In the genomic region with DNA sequence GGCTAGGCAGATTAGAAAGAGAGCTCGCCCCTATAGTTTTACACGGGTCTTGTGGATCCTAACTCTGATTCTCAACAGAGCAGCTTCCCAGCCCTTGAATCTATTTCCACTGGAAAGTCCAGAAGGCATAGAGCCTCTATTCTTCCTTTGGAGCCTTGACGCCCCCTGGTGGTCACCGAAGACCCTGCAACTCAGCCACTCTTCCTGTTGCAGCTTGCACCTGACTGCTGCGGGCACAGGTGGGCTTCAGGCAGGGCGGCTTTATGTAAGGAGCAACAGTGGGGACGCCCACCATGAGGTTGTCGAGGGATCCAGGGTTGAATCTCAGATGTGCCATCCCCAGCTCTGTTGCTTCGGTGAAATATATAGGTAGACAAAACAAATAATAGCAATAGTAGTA, we compare ENCODE assay signal across 8 mouse cellular contexts. TPM values are rescaled to one million over a fixed set of nuclear protein-coding genes. Genes with fewer than 3 reads are reported as not detected.
DNase-seq lines count a peak whose midpoint lies in the region; ATAC-seq and TF ChIP-seq lines count a peak whose summit lies in the region.

No protein-coding gene starts in this region.

- H3K27ac ChIP-seq in heart, embryonic 12.5 days (ENCODE audit: poor library complexity, severe bottlenecking): no peak overlapping the region
- no peak overlapping the region for H3K27ac ChIP-seq in hindbrain, embryonic 16.5 days (ENCODE audit: low read depth, low read length)
- no peak overlapping the region for H3K27ac ChIP-seq in limb, embryonic 10.5 days
- H3K27ac ChIP-seq in testis, adult 2 months (ENCODE audit: control insufficient read depth, insufficient read depth, low read depth, low read length): no peak overlapping the region

- no peaks in the 10 kb centered on the region for H3K36me3 ChIP-seq in heart, embryonic 12.5 days
- no peaks in the 10 kb centered on the region for H3K36me3 ChIP-seq in hindbrain, embryonic 16.5 days (ENCODE audit: control insufficient read depth, insufficient read depth, low read length)
- no peaks in the 10 kb centered on the region for H3K36me3 ChIP-seq in limb, embryonic 10.5 days
- no peaks in the 10 kb centered on the region for H3K36me3 ChIP-seq in testis, adult 2 months (ENCODE audit: control insufficient read depth, insufficient read depth, low read length)

- H3K4me3 ChIP-seq in heart, embryonic 12.5 days: no peak overlapping the region
- no peak overlapping the region for H3K4me3 ChIP-seq in hindbrain, embryonic 16.5 days (ENCODE audit: low read length)
- no peak overlapping the region for H3K4me3 ChIP-seq in limb, embryonic 10.5 days
- no peak overlapping the region for H3K4me3 ChIP-seq in testis, adult 2 months (ENCODE audit: control insufficient read depth, low read depth, low read length)

- H3K4me1 ChIP-seq in heart, embryonic 12.5 days (replicated peaks): no peaks in the 10 kb centered on the region
- H3K4me1 ChIP-seq in hindbrain, embryonic 16.5 days (ENCODE audit: control insufficient read depth, insufficient read depth, low read depth, low read length): no peaks in the 10 kb centered on the region
- H3K4me1 ChIP-seq in limb, embryonic 10.5 days: 0 out of 2 replicates have a peak, but pooled peaks cover under 1% of the 10 kb centered on the region
- H3K4me1 ChIP-seq in testis, adult 2 months (ENCODE audit: control insufficient read depth, insufficient read depth, low read length): peaks cover 3% of the 10 kb centered on the region

- 7% methylated on average over 9 of the region's 9 CpGs for WGBS in heart, embryonic 12.5 days
- 5% methylated on average over 9 of the region's 9 CpGs for WGBS in hindbrain, embryonic 16.5 days
- 9% methylated on average over 9 of the region's 9 CpGs for WGBS in limb, embryonic 10.5 days

- H3K4me2 ChIP-seq in heart, embryonic 12.5 days: no peak overlapping the region
- no peak overlapping the region for H3K4me2 ChIP-seq in hindbrain, embryonic 16.5 days (ENCODE audit: low read length)

- no peaks in the 10 kb centered on the region for H3K9me3 ChIP-seq in heart, embryonic 12.5 days (replicated peaks)
- H3K9me3 ChIP-seq in hindbrain, embryonic 16.5 days (ENCODE audit: control insufficient read depth, low read length): no peaks in the 10 kb centered on the region
- H3K9me3 ChIP-seq in limb, embryonic 10.5 days (replicated peaks): no peaks in the 10 kb centered on the region

- peak; percentile 89 for TF ChIP-seq CTCF in testis, adult 2 months (IDR thresholded peaks at IDR 0.05; ENCODE audit: control insufficient read depth, insufficient read depth, insufficient replicate concordance, low read depth, low read length)

- peak; percentile 24 to 79 for DNase-seq in heart, adult 18-20 months
- peak; percentile 53 to 55 for DNase-seq in adrenal gland, postnatal 4 days (ENCODE audit: low spot score in 2 of 2)
- DNase-seq in limb, embryonic 10.5 days (ENCODE audit: low spot score): peak; percentile 87
- peak; percentile 11 to 34 for DNase-seq in natural killer cell, adult 2 months (ENCODE audit: low spot score in 2 of 2)

- TF ChIP-seq POLR2A in testis, adult 2 months (IDR thresholded peaks at IDR 0.05; ENCODE audit: control insufficient read depth, low read depth, low read length): no peak

- peaks cover 16% of the 10 kb centered on the region for H3K27me3 ChIP-seq in heart, embryonic 12.5 days (replicated peaks)
- H3K27me3 ChIP-seq in hindbrain, embryonic 16.5 days (replicated peaks; ENCODE audit: control insufficient read depth, insufficient read depth, low read length): peaks cover 9% of the 10 kb centered on the region
- H3K27me3 ChIP-seq in limb, embryonic 10.5 days (ENCODE audit: low read depth, poor library complexity, severe bottlenecking): peaks cover 10% of the 10 kb centered on the region; the same call in 1 of the 2 replicates
- no peaks in the 10 kb centered on the region for H3K27me3 ChIP-seq in testis, adult 2 months (ENCODE audit: control insufficient read depth, insufficient read depth, low read length)

- H3K9ac ChIP-seq in heart, embryonic 12.5 days: no peak overlapping the region
- H3K9ac ChIP-seq in hindbrain, embryonic 16.5 days (ENCODE audit: low read depth, low read length): no peak overlapping the region

- no peak for ATAC-seq in heart, embryonic 12.5 days (ENCODE audit: insufficient number of reproducible peaks, low FRiP score)
- 0 out of 2 replicates have a peak, but pooled peaks have one; percentile 42 for ATAC-seq in erythroid progenitor cell, adult 5-6 weeks (replicated peaks; ENCODE audit: low FRiP score, poor library complexity, severe bottlenecking)
- ATAC-seq in hindbrain, embryonic 16.5 days: peak; percentile 56

RNA-seq across cellular contexts. Expression of gene Tmem130, which starts 34.5 kb away (rescaled TPM):
- under 1 TPM; 0.25 to 0.49 TPM for total RNA-seq in heart, adult 18-20 months (2021)
- 0.46 and 0.93 TPM in 2 replicates for polyA plus RNA-seq in heart, embryonic 12.5 days (2016; fragmentation: Nextera tagmentation; extraction: Ambion mirVana)
- total RNA-seq in adrenal gland, postnatal 4 days (2021): 10 to 100 TPM; 41.6 to 49.1 TPM
- total RNA-seq in erythroid progenitor cell, adult 5-6 weeks (2015; ENCODE audit: low replicate concordance): not detected in 2 replicates
- not detected in 2 replicates for total RNA-seq in erythroid progenitor cell, adult 5-6 weeks (2017; ENCODE audit: low replicate concordance)
- 499 and 500 TPM in 2 replicates for polyA plus RNA-seq in hindbrain, embryonic 16.5 days (2015; fragmentation: Nextera tagmentation; extraction: Ambion mirVana)
- polyA plus RNA-seq in limb, embryonic 10.5 days (2016; fragmentation: Nextera tagmentation; extraction: Ambion mirVana): 0.11 and 0.16 TPM in 2 replicates
- polyA plus RNA-seq in testis, adult 2 months (2012; rRNA removed): 21.9 and 22.7 TPM in 2 replicates

RNA-seq across cellular contexts. Expression of gene Trrap, which starts 40.4 kb away (rescaled TPM):
- 10 to 100 TPM; 35.4 to 43.4 TPM for total RNA-seq in heart, adult 18-20 months (2021)
- polyA plus RNA-seq in heart, embryonic 12.5 days (2016; fragmentation: Nextera tagmentation; extraction: Ambion mirVana): 61.5 and 66.0 TPM in 2 replicates
- 100 to 1,000 TPM; 141 to 154 TPM for total RNA-seq in adrenal gland, postnatal 4 days (2021)
- total RNA-seq in erythroid progenitor cell, adult 5-6 weeks (2015; ENCODE audit: low replicate concordance): 33.9 and 73.4 TPM in 2 replicates
- 22.2 and 29.5 TPM in 2 replicates for total RNA-seq in erythroid progenitor cell, adult 5-6 weeks (2017; ENCODE audit: low replicate concordance)
- 60.3 and 65.5 TPM in 2 replicates for polyA plus RNA-seq in hindbrain, embryonic 16.5 days (2015; fragmentation: Nextera tagmentation; extraction: Ambion mirVana)
- 82.4 and 91.9 TPM in 2 replicates for polyA plus RNA-seq in limb, embryonic 10.5 days (2016; fragmentation: Nextera tagmentation; extraction: Ambion mirVana)
- polyA plus RNA-seq in testis, adult 2 months (2012; rRNA removed): 107 and 109 TPM in 2 replicates

Comparison
In these comparisons a context has a peak if more than half of its experiments do, and no peak if none do; other contexts are left out.
1. DNase-seq: peak in every context shown above with its lines; median percentile 87 in limb, embryonic 10.5 days; 54 in adrenal gland, postnatal 4 days; 52 in heart, adult 18-20 months; 22 in natural killer cell, adult 2 months.
2. RNA of gene Tmem130, which starts 34.5 kb away (polyA plus RNA-seq): 499 to 500 TPM in hindbrain, embryonic 16.5 days; 21.9 to 22.7 TPM in testis, adult 2 months, 0.46 to 0.93 TPM in heart, embryonic 12.5 days and 0.11 to 0.16 TPM in limb, embryonic 10.5 days; every median in the first group is over 10 times any median in the second.